Mouse (Mus musculus): ENCODE results near the gene Thbs1. TPM values are rescaled to one million over a fixed set of nuclear protein-coding genes. Genes with fewer than 3 reads are reported as not detected.

Thbs1 gene
- 11.7 and 12.1 TPM in 2 replicates for polyA plus RNA-seq (2012; rRNA removed)

DNA sequence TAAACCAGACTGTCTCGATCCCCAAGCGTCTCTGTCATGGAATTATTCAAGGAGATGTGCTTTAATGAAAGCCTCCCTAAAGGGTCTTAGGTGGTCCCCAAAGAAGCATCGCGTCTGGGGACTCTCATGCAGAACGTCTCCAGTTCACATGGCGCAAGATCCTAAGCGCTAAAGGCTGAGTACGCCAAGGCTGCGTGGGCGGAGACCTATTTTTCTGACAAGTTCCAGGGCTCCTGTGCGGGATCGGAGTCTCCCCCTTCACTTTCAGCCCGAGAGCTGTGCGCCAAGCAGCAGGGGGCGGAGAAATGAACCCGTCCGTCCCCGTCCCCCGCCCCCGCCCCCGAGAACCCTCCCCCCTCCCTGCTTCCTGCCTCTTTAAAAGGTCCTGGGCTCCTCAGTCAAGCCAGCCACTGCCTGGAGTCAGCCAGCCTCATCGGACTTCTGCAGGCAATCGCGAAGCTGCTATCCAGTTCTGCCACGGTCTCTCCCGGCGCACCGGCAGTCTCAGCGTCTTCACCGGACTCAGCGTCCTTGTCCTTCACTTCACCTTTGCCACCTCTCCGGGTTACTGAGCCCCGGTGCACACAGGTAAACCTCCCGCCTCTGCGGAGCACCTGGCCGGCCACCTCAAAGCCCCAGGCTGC lies at the start of gene Thbs1:
TSS of gene Thbs1 (plus strand) at position 389 of the 644 bp plus-strand sequence.
- Histone ChIP-seq H3K36me3 (ENCODE audit: control insufficient read depth, insufficient read depth, low read length) (no peaks in the 10 kb centered on the region), H3K27ac (ENCODE audit: insufficient read depth, low read length) (no peak within 1 kb of the TSS), H3K4me3 (ENCODE audit: extremely low read depth, insufficient read depth, insufficient read length) (peak within 1 kb of the TSS; percentile 44), H3K4me1 (ENCODE audit: control insufficient read depth, insufficient read depth, insufficient read length) (peaks cover 2% of the 10 kb centered on the region; the same call in 1 of the 2 replicates), H3K27me3 (ENCODE audit: control insufficient read depth, insufficient read depth, low read length) (0 out of 2 replicates have a peak, but pooled peaks cover 3% of the 10 kb centered on the region)
- DNase-seq (ENCODE audit: low read depth in 1 of 2, low spot score in 2 of 2): peak in 1 of 2 experiments; percentile 25
- TF ChIP-seq POLR2A (IDR thresholded peaks at IDR 0.05; ENCODE audit: low read depth, low read length) (no peak), CTCF (IDR thresholded peaks at IDR 0.05; ENCODE audit: extremely low read depth, insufficient read depth, insufficient read length, insufficient replicate concordance) (no peak)
- 1% methylated on average over 36 of the region's 36 CpGs for WGBS

DNA sequence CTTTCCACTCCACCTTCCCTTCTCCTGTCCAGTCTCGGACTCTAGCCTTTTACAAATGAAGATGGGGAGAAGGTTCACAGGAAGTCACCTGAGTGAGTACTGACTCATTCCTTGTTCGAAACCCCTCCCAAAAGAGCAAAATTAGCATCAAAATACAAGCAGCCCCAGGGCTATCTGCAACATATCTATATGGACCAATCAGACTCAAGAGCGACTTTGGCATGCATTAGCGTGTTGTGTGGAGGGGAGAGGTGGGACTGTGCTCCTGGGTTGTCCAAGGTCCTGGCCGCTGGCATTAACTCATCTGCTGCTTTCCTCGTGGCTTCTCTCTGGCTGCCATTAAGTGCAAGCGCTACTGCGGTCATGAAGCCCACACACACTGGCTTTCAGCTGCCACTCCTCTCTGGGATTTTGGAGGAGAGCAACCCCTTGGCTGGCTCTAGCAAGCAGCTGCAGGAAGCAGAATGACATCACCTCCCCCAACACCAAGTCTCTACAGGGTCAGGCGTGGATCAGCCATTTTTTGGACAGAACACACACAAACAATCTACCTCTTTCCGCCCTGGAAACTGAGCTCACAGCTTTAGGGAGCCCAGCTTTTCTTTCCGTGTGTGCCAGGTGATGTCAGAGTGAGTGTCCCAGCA lies 47.4 kb upstream of the Thbs1 start:
- no peak for DNase-seq (ENCODE audit: low read depth in 1 of 2, low spot score in 2 of 2)
- TF ChIP-seq CTCF (IDR thresholded peaks at IDR 0.05; ENCODE audit: extremely low read depth, insufficient read depth, insufficient read length, insufficient replicate concordance): no peak
- no peak for TF ChIP-seq POLR2A (IDR thresholded peaks at IDR 0.05; ENCODE audit: low read depth, low read length)
- no peak overlapping the region for H3K4me3 ChIP-seq (ENCODE audit: extremely low read depth, insufficient read depth, insufficient read length)
- H3K27ac ChIP-seq (ENCODE audit: insufficient read depth, low read length): no peak overlapping the region
- H3K4me1 ChIP-seq (ENCODE audit: control insufficient read depth, insufficient read depth, insufficient read length): no peaks in the 10 kb centered on the region
- no peaks in the 10 kb centered on the region for H3K27me3 ChIP-seq (ENCODE audit: control insufficient read depth, insufficient read depth, low read length)
- no peaks in the 10 kb centered on the region for H3K36me3 ChIP-seq (ENCODE audit: control insufficient read depth, insufficient read depth, low read length)
- WGBS: 88% methylated on average over 11 of the region's 11 CpGs

DNA sequence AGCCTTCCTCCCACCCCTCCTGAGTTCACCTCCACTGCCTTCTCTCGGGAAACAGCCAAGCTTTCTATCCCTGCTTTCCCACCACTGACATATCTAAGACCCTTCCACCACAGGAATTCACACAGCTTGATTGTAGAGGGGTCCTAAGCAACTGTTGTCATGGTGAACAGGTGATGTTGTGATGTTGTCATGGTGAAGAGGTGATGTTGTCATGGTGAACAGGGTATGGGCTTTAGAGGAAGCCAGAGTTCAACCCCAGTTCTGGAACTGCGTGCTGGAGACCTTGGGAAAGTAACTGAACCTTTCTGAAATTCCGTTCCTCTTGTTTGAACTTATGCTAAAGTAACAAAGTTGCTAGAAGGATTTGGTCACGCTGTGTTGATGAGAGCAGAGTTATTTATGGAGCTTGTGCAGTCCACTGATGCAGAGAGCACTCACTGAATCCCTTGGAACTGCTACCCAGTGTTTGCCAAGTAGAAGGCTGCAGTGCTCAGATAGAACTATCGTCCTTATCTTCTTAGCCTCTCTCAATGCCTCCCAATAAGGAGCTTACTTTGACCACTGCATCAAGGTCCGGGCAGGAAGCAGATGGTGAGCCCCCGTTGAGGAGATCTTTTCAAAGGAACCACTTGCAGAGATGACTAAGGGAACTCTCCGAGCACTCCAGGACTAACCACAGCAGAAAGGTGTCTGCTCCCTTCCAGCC lies 45.5 kb upstream of the Thbs1 start:
- TF ChIP-seq CTCF (IDR thresholded peaks at IDR 0.05; ENCODE audit: extremely low read depth, insufficient read depth, insufficient read length, insufficient replicate concordance) (no peak), POLR2A (IDR thresholded peaks at IDR 0.05; ENCODE audit: low read depth, low read length) (no peak)
- H3K4me3 ChIP-seq (ENCODE audit: extremely low read depth, insufficient read depth, insufficient read length): no peak overlapping the region
- H3K4me1 ChIP-seq (ENCODE audit: control insufficient read depth, insufficient read depth, insufficient read length): no peaks in the 10 kb centered on the region
- H3K27me3 ChIP-seq (ENCODE audit: control insufficient read depth, insufficient read depth, low read length): no peaks in the 10 kb centered on the region
- 24% methylated on average over 8 of the region's 8 CpGs for WGBS
- H3K27ac ChIP-seq (ENCODE audit: insufficient read depth, low read length): no peak overlapping the region
- H3K36me3 ChIP-seq (ENCODE audit: control insufficient read depth, insufficient read depth, low read length): no peaks in the 10 kb centered on the region
- no peak for DNase-seq (ENCODE audit: low read depth in 1 of 2, low spot score in 2 of 2)

DNA sequence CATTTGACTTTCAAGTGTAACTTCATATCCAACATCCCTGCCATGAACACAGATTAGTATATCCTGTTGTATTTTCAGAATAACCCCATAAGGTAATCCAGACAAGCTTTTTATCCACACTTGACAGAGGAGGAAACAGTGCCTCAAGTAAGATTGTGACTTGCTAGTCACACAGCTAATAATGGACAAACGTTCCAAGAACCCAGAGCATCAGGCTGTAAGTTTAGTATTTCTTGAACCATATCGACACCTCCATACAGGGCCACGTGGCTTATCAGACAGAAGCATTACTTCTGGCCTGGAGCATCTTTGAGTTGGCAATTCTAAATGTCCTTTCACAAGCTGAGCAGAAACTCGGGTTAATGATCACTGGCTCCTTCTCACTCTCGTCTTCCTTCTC lies 41.7 kb upstream of the Thbs1 start:
- H3K4me3 ChIP-seq (ENCODE audit: extremely low read depth, insufficient read depth, insufficient read length): no peak overlapping the region
- no peak for DNase-seq (ENCODE audit: low read depth in 1 of 2, low spot score in 2 of 2)
- H3K27me3 ChIP-seq (ENCODE audit: control insufficient read depth, insufficient read depth, low read length): no peaks in the 10 kb centered on the region
- 81% methylated on average over 5 of the region's 5 CpGs for whole genome bisulfite sequencing
- H3K4me1 ChIP-seq (ENCODE audit: control insufficient read depth, insufficient read depth, insufficient read length): no peaks in the 10 kb centered on the region
- no peak for TF ChIP-seq CTCF (IDR thresholded peaks at IDR 0.05; ENCODE audit: extremely low read depth, insufficient read depth, insufficient read length, insufficient replicate concordance)
- no peak for TF ChIP-seq POLR2A (IDR thresholded peaks at IDR 0.05; ENCODE audit: low read depth, low read length)
- no peak overlapping the region for H3K27ac ChIP-seq (ENCODE audit: insufficient read depth, low read length)
- H3K36me3 ChIP-seq (ENCODE audit: control insufficient read depth, insufficient read depth, low read length): no peaks in the 10 kb centered on the region

DNA sequence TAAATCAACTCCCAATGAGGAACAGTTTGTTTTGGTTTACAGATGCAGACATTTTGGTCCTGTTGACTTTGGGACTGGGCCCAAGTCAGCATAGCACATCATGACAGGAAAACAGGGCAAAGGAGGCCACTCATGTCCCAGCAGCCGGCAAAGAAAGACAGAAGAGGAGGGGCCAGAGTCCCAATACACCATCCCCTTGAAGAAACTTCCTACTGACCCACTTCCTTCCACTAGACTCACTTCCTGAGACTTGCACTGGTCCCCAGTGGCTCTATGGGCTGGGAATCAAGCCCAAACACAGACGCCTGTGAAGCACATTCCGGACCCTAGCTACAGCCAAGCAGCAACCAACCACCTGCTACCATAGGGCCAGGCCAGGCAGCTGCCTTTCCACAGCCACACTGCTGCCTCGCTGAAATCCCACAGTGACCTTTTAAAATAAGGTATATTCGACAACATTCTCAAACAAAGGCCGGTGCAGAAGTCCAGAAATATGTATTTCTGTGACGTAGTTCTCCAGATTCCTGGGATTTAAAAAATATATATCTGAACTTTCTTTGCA lies 38.8 kb upstream of the Thbs1 start:
- Histone ChIP-seq H3K36me3 (ENCODE audit: control insufficient read depth, insufficient read depth, low read length) (no peaks in the 10 kb centered on the region), H3K27me3 (ENCODE audit: control insufficient read depth, insufficient read depth, low read length) (no peaks in the 10 kb centered on the region), H3K4me1 (ENCODE audit: control insufficient read depth, insufficient read depth, insufficient read length) (no peaks in the 10 kb centered on the region), H3K4me3 (ENCODE audit: extremely low read depth, insufficient read depth, insufficient read length) (no peak overlapping the region), H3K27ac (ENCODE audit: insufficient read depth, low read length) (no peak overlapping the region)
- TF ChIP-seq POLR2A (IDR thresholded peaks at IDR 0.05; ENCODE audit: low read depth, low read length) (no peak), CTCF (IDR thresholded peaks at IDR 0.05; ENCODE audit: extremely low read depth, insufficient read depth, insufficient read length, insufficient replicate concordance) (no peak)
- WGBS: 86% methylated on average over 7 of the region's 7 CpGs
- DNase-seq (ENCODE audit: low read depth in 1 of 2, low spot score in 2 of 2): no peak

DNA sequence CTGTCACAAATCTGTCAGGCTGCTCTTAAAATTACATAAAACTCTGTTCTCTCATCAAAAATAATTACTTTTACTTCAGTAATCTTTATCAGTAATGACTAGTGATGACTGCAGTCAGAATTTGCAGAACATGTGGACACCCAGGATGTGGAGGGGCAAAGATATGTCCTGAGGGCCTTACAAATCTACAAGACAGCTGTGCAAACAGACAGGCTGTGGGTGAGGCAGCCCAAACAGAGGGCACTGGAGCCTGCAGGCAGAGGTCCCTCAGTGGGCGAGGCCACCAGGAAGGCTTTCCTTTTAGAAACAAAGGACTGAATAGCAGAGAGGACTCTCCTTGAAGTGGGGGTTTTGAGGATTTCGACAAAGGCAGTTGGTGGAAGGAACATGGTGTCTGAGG lies 37.6 kb upstream of the Thbs1 start:
- Histone ChIP-seq H3K36me3 (ENCODE audit: control insufficient read depth, insufficient read depth, low read length) (no peaks in the 10 kb centered on the region), H3K4me3 (ENCODE audit: extremely low read depth, insufficient read depth, insufficient read length) (no peak overlapping the region), H3K27me3 (ENCODE audit: control insufficient read depth, insufficient read depth, low read length) (no peaks in the 10 kb centered on the region), H3K27ac (ENCODE audit: insufficient read depth, low read length) (no peak overlapping the region), H3K4me1 (ENCODE audit: control insufficient read depth, insufficient read depth, insufficient read length) (no peaks in the 10 kb centered on the region)
- 83% methylated on average over 2 of the region's 2 CpGs for WGBS
- no peak for TF ChIP-seq CTCF (IDR thresholded peaks at IDR 0.05; ENCODE audit: extremely low read depth, insufficient read depth, insufficient read length, insufficient replicate concordance)
- no peak for TF ChIP-seq POLR2A (IDR thresholded peaks at IDR 0.05; ENCODE audit: low read depth, low read length)
- no peak for DNase-seq (ENCODE audit: low read depth in 1 of 2, low spot score in 2 of 2)

All from spleen, adult 2 months (tissue).